Mouse (Mus musculus) liver, embryonic 15.5 days (tissue): Measurements from ENCODE around the gene Cfap44. TPM values are rescaled to one million over a fixed set of nuclear protein-coding genes. Genes with fewer than 3 reads are reported as not detected.

Experiments used
- ATAC-seq: fragments of 200-750 bp; cut with Nextera tagmentation; 2 replicates; pipeline ENCODE4 v1.8.0; 2017; ENCODE audit warnings: moderate number of reproducible peaks, mild to moderate bottlenecking, moderate library complexity; ENCODE audit not compliant: insufficient read depth
- H3K27ac ChIP-seq: fragments of 300-500 bp; sonication (generic); replicated peaks from 2 replicates; pipeline ENCODE4 v1.5.1; 2015; ENCODE audit warnings: mild to moderate bottlenecking, inconsistent platforms
- H3K27me3 ChIP-seq: fragments of 300-500 bp; sonication (generic); 2 replicates; pipeline ENCODE4 v1.6.1; 2015; ENCODE audit warnings: mild to moderate bottlenecking, inconsistent platforms
- H3K36me3 ChIP-seq: fragments of 300-500 bp; sonication (generic); replicated peaks from 2 replicates; pipeline ENCODE4 v1.6.1; 2015; ENCODE audit warnings: moderate library complexity, mild to moderate bottlenecking, inconsistent platforms
- H3K4me1 ChIP-seq: fragments of 300-500 bp; sonication (generic); replicated peaks from 2 replicates; pipeline ENCODE4 v1.6.1; 2015; ENCODE audit warnings: inconsistent platforms
- H3K4me2 ChIP-seq: fragments of 300-500 bp; sonication (generic); 2 replicates; pipeline ENCODE4 v1.6.1; 2015; ENCODE audit warnings: moderate library complexity, mild to moderate bottlenecking, inconsistent platforms
- H3K4me3 ChIP-seq: fragments of 300-500 bp; sonication (generic); replicated peaks from 2 replicates; pipeline ENCODE4 v1.5.1; 2015; ENCODE audit warnings: mild to moderate bottlenecking, inconsistent platforms
- H3K9ac ChIP-seq: fragments of 300-500 bp; sonication (generic); 2 replicates; pipeline ENCODE4 v1.6.1; 2015; ENCODE audit warnings: moderate library complexity, mild to moderate bottlenecking, inconsistent platforms
- H3K9me3 ChIP-seq: fragments of 300-500 bp; sonication (generic); replicated peaks from 2 replicates; pipeline ENCODE4 v1.6.1; 2016; ENCODE audit warnings: inconsistent platforms
- WGBS: fragments of 180-500 bp; shearing (Covaris S2); methylation state at CpG from one replicate; pipeline ENCODE4 v1.1.7; 2015; ENCODE audit warnings: mixed read lengths; ENCODE audit not compliant: insufficient replicate concordance; 5-methylcytosine and 5-hydroxymethylcytosine counted together
- polyA plus RNA-seq: library from polyadenylated mRNA; unstranded; fragments of >200 nt; fragmentation: Nextera tagmentation; extraction: Ambion mirVana; gene quantifications from 2 replicates; pipeline ENCODE4 v1.2.1, GENCODE M21; 2015

The Cfap44 gene
- polyA plus RNA-seq, 1 experiment from 2014 or later = 0.40 TPM

DNA sequence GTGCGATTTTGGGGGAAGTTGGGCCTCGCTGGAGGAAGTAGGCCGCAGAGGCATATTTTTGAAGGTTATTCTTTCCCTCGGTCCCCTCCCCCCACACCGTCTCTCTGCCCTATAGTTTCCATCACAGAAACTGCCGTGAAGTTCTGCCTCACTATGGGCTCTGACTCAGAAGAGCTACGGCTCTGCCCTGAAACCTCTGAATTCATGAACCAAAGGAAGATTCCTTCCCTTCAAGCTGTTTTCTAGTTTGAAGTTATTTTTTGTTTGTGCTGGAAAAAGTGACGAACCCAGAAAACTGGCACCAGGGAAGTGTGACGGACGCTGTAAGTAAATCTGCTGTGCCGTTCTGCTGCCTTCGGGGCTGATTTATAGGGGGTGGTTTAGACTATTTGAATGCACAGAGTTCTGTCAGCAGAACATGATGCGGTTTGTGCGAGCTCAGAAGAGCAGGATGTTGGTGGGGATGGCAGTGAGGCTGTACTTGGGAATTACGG, 102.4 kb downstream of the Cfap44 start:
- Histone ChIP-seq H3K4me3 (no peak overlapping the region), H3K9ac (no peak overlapping the region), H3K4me2 (no peak overlapping the region), H3K36me3 (no peaks in the 10 kb centered on the region), H3K27ac (no peak overlapping the region), H3K4me1 (no peaks in the 10 kb centered on the region), H3K27me3 (no peaks in the 10 kb centered on the region), H3K9me3 (no peaks in the 10 kb centered on the region)
- 33% methylated on average over 15 of the region's 15 CpGs for WGBS
- ATAC-seq = no peak

GRCm38 (mm10) chr16:44498447-44498846, 103.9 kb downstream of the Cfap44 start:
- no peak for ATAC-seq

DNA sequence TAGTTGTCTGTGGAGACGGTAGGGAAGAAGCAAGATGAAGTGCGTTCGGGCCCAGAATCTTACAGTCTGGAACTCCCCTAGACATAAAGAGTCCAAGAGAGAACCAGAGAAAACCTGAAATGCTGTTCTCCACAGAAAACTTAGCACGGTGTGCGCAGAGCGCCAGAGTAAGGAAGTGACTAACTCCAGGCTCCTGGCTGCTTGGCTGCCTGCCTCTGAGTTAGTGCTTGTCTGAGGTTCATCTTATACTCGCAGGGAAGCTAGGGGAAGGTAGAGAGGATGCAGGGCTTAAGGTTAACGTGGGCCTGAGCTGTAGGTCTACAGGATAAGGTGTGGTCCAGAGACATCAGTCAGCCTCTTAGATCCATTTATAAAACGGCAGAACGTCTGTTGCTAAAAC, 107.2 kb downstream of the Cfap44 start:
- Histone ChIP-seq H3K36me3 (no peaks in the 10 kb centered on the region), H3K9me3 (no peaks in the 10 kb centered on the region), H3K4me2 (no peak overlapping the region), H3K27me3 (no peaks in the 10 kb centered on the region), H3K4me3 (no peak overlapping the region), H3K27ac (no peak overlapping the region), H3K4me1 (no peaks in the 10 kb centered on the region), H3K9ac (no peak overlapping the region)
- ATAC-seq = no peak
- 68% methylated on average over 10 of the region's 10 CpGs for WGBS

More at GRCm38 (mm10) chr16:44498447-44498846, 103.9 kb downstream of the Cfap44 start:
- Histone ChIP-seq H3K9me3 (no peaks in the 10 kb centered on the region), H3K4me1 (no peaks in the 10 kb centered on the region), H3K27ac (no peak overlapping the region), H3K36me3 (no peaks in the 10 kb centered on the region), H3K4me2 (no peak overlapping the region), H3K27me3 (no peaks in the 10 kb centered on the region), H3K9ac (no peak overlapping the region), H3K4me3 (no peak overlapping the region)
- 65% methylated on average over 3 of the region's 3 CpGs for WGBS

DNA sequence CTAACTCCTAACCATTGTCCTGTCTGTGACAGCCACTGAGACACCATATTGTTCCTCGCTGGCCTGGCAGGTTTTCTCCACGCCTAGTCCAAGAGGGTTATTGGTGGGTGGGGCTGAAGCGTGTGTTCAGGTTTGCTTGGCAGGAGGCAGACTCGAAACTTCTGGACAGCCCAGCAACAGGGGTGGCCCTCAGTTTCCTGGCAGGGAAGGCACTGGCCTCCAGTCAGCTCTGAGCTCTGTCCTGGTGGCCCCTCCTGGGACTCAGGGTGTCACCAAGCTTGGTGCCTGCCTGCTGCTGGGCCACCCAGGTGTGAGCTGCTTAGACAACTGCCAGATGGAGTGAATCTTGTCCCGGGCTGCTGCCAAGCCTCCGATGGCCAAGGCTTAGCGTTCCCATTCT, 107.7 kb downstream of the Cfap44 start:
- no peaks in the 10 kb centered on the region for H3K36me3 ChIP-seq
- H3K4me3 ChIP-seq = no peak overlapping the region
- H3K9me3 ChIP-seq = no peaks in the 10 kb centered on the region
- no peak for ATAC-seq
- no peak overlapping the region for H3K27ac ChIP-seq
- H3K4me1 ChIP-seq = no peaks in the 10 kb centered on the region
- no peak overlapping the region for H3K9ac ChIP-seq
- no peaks in the 10 kb centered on the region for H3K27me3 ChIP-seq
- WGBS = 43% methylated on average over 7 of the region's 7 CpGs
- H3K4me2 ChIP-seq = no peak overlapping the region

DNA sequence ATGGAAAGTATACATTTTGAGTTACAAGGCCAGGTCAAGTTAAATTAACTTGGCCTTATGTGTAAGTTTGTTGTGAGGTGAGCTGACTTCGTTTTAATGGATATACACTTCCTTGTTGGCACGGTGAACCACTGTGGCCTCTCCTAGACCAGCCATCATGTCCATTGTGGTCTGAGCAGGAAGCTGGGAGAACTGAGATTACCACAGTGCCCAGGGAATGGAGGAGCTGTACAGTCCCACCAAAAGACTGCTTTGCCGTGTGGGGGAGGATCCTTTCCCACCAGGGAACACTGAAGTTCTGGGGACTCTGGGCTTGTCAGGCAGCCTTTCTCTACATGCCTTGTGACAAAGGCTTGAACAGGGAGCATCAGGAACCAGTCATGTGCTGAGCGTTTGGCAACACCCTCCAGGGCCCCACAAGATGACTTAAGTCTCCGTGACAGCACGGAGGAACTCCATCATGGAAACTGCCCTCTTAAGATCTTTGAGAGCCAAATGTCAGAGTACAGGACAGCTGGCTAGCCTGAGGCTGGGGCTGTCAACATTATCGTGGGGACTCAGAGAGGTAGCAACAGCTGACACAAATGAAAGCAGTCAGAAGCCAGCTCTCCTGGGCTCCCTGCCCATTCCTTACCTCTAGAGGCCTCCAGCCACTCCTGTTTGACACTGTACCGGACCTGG, 108.4 kb downstream of the Cfap44 start:
- Histone ChIP-seq H3K9me3 (no peaks in the 10 kb centered on the region), H3K27me3 (no peaks in the 10 kb centered on the region), H3K27ac (no peak overlapping the region), H3K36me3 (no peaks in the 10 kb centered on the region), H3K4me3 (no peak overlapping the region), H3K9ac (no peak overlapping the region), H3K4me1 (no peaks in the 10 kb centered on the region), H3K4me2 (no peak overlapping the region)
- 22% methylated on average over 8 of the region's 8 CpGs for WGBS
- no peak for ATAC-seq

DNA sequence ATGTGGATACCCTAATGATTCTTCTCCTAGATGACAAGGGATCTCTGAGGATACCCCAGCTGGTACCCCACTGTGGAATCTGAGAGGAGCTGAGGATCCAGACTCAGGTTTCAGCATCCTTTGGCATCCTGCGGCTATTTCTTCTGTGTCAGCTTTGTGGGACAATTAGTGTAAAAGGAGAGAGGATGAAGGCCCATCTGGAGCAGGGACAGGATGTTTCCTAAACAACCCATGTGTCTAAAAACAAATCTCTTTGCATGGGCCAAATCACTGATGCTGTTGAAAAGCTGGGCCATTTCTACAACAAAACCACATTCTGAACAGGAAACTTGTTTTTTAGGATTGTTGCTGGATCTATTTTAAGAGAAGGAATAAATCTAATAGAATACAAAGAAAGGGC, 110.6 kb downstream of the Cfap44 start:
- no peak for ATAC-seq
- H3K27ac ChIP-seq = no peak overlapping the region
- H3K36me3 ChIP-seq = no peaks in the 10 kb centered on the region
- H3K4me2 ChIP-seq = no peak overlapping the region
- H3K4me1 ChIP-seq = no peaks in the 10 kb centered on the region
- no peaks in the 10 kb centered on the region for H3K27me3 ChIP-seq
- no peaks in the 10 kb centered on the region for H3K9me3 ChIP-seq
- no peak overlapping the region for H3K4me3 ChIP-seq
- no peak overlapping the region for H3K9ac ChIP-seq
- 66% methylated on average over 1 of the region's 1 CpGs for WGBS

DNA sequence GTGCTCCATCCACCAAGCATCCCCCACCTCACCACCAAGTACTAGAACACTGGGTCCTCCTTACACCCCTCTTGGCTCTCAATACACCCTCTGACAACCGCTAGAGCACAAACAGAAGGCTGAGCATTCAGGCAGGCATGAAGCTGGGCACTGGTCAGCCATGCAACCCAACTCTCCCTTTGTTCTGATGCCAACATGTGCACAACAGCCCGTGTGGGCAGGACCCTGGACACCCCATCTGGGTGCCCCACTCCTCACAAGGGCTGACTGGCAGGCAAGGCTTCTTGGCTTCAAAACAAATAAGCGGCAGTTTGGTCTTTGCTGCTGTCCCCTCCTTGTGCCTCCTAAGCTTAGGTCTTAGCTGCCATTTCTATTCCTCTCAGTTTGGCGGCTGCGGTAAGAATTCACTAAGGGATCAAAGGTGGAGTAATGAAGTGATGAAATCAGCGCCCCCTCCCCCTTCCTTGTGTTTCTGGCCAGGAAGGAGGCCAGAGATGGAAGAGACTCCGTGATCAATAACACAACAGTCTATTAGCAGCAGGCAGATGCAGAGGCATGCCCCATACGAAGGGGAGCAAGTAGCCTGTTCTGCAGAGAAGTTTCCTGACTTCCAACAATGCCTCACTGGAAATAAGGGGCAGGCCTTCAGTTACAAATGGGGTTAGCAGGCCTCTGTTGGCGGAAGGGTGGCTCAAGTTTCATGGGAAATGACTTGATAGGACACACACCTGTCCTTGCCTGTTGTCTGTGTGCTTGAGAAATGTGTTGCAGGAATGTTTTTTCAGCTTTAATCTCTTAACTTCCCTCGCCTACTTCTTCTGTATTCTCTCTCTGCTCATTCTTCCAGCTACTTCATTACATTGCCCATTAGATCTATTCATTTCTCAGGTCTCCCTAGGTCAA, 112.7 kb downstream of the Cfap44 start:
- no peak for ATAC-seq
- H3K9ac ChIP-seq = no peak overlapping the region
- H3K27ac ChIP-seq = no peak overlapping the region
- no peak overlapping the region for H3K4me2 ChIP-seq
- H3K4me1 ChIP-seq = no peaks in the 10 kb centered on the region
- H3K27me3 ChIP-seq = no peaks in the 10 kb centered on the region
- WGBS = 60% methylated on average over 10 of the region's 10 CpGs
- H3K4me3 ChIP-seq = no peak overlapping the region
- no peaks in the 10 kb centered on the region for H3K36me3 ChIP-seq
- H3K9me3 ChIP-seq = no peaks in the 10 kb centered on the region

- WGBS = 30% methylated on average over 5 of the region's 5 CpGs
- Histone ChIP-seq H3K4me3 (no peak overlapping the region), H3K36me3 (no peaks in the 10 kb centered on the region), H3K4me1 (no peaks in the 10 kb centered on the region), H3K27ac (no peak overlapping the region), H3K9ac (no peak overlapping the region), H3K9me3 (no peaks in the 10 kb centered on the region), H3K4me2 (no peak overlapping the region), H3K27me3 (no peaks in the 10 kb centered on the region)
- ATAC-seq = no peak
Measured at GRCm38 (mm10) chr16:44508025-44508424, 113.4 kb downstream of the Cfap44 start.

- ATAC-seq = no peak
- Histone ChIP-seq H3K4me1 (no peaks in the 10 kb centered on the region), H3K4me2 (no peak overlapping the region), H3K36me3 (no peaks in the 10 kb centered on the region), H3K27me3 (no peaks in the 10 kb centered on the region), H3K27ac (no peak overlapping the region), H3K9ac (no peak overlapping the region), H3K4me3 (no peak overlapping the region), H3K9me3 (no peaks in the 10 kb centered on the region)
- WGBS = 67% methylated on average over 13 of the region's 13 CpGs
Measured at GRCm38 (mm10) chr16:44508772-44509171, 114.2 kb downstream of the Cfap44 start.

GRCm38 (mm10) chr16:44509458-44510344, 115.1 kb downstream of the Cfap44 start:
- no peaks in the 10 kb centered on the region for H3K4me1 ChIP-seq
- H3K4me2 ChIP-seq = no peak overlapping the region
- H3K4me3 ChIP-seq = no peak overlapping the region
- H3K27ac ChIP-seq = no peak overlapping the region
- ATAC-seq = no peak
- H3K9me3 ChIP-seq = no peaks in the 10 kb centered on the region
- WGBS = 63% methylated on average over 7 of the region's 7 CpGs
- H3K27me3 ChIP-seq = no peaks in the 10 kb centered on the region
- H3K9ac ChIP-seq = no peak overlapping the region
- no peaks in the 10 kb centered on the region for H3K36me3 ChIP-seq
